Mouse (Mus musculus) forebrain, embryonic 13.5 days (tissue): Measurements from ENCODE around the gene Ctnna2. TPM values are rescaled to one million over a fixed set of nuclear protein-coding genes. Genes with fewer than 3 reads are reported as not detected.

Experiments used
- ATAC-seq: fragments of 200-750 bp; cut with Nextera tagmentation; 2 replicates; pipeline ENCODE4 v1.8.0; 2017
- H3K27ac ChIP-seq: fragments of 300-500 bp; sonication (generic); 2 replicates; pipeline ENCODE4 v1.5.1; 2015; ENCODE audit warnings: inconsistent platforms, mild to moderate bottlenecking, moderate library complexity
- H3K27me3 ChIP-seq: fragments of 300-500 bp; sonication (generic); 2 replicates; pipeline ENCODE4 v1.6.1; 2015; ENCODE audit warnings: mild to moderate bottlenecking, inconsistent platforms
- H3K36me3 ChIP-seq: fragments of 300-500 bp; sonication (generic); 2 replicates; pipeline ENCODE4 v1.6.1; 2015; ENCODE audit warnings: mild to moderate bottlenecking, inconsistent platforms; ENCODE audit not compliant: poor library complexity, severe bottlenecking
- H3K4me1 ChIP-seq: fragments of 300-500 bp; sonication (generic); 2 replicates; pipeline ENCODE4 v1.6.1; 2015; ENCODE audit warnings: inconsistent platforms
- H3K4me2 ChIP-seq: fragments of 300-500 bp; sonication (generic); 2 replicates; pipeline ENCODE4 v1.6.1; 2015; ENCODE audit warnings: inconsistent platforms, mild to moderate bottlenecking, moderate library complexity
- H3K4me3 ChIP-seq: fragments of 300-500 bp; sonication (generic); 2 replicates; pipeline ENCODE4 v1.5.1; 2015; ENCODE audit warnings: mild to moderate bottlenecking, inconsistent platforms
- H3K9ac ChIP-seq: fragments of 300-500 bp; sonication (generic); 2 replicates; pipeline ENCODE4 v1.6.1; 2015; ENCODE audit warnings: mild to moderate bottlenecking, inconsistent platforms
- H3K9me3 ChIP-seq: fragments of 300-500 bp; sonication (generic); replicated peaks from 2 replicates; pipeline ENCODE4 v1.6.1; 2016; ENCODE audit warnings: inconsistent platforms
- WGBS: fragments of 180-500 bp; shearing (Covaris S2); methylation state at CpG from one replicate; pipeline ENCODE4 v1.1.7; 2015; 5-methylcytosine and 5-hydroxymethylcytosine counted together
- polyA plus RNA-seq: library from polyadenylated mRNA; unstranded; fragments of >200 nt; fragmentation: Nextera tagmentation; extraction: Ambion mirVana; gene quantifications from 2 replicates; pipeline ENCODE4 v1.2.1, GENCODE M21; 2015

Gene Ctnna2
- polyA plus RNA-seq, 1 experiment from 2014 or later = 83.4 TPM

GRCm38 (mm10) chr6:77301305-77301704 lies 678.2 kb downstream of the Ctnna2 start:
- no peak for ATAC-seq
- Histone ChIP-seq H3K4me2 (no peak overlapping the region), H3K9me3 (no peaks in the 10 kb centered on the region), H3K4me3 (no peak overlapping the region), H3K9ac (no peak overlapping the region), H3K27me3 (no peaks in the 10 kb centered on the region), H3K27ac (no peak overlapping the region), H3K36me3 (no peaks in the 10 kb centered on the region), H3K4me1 (no peaks in the 10 kb centered on the region; the same call in 1 of the 2 replicates)
- 84% methylated on average over 1 of the region's 1 CpGs for WGBS

DNA sequence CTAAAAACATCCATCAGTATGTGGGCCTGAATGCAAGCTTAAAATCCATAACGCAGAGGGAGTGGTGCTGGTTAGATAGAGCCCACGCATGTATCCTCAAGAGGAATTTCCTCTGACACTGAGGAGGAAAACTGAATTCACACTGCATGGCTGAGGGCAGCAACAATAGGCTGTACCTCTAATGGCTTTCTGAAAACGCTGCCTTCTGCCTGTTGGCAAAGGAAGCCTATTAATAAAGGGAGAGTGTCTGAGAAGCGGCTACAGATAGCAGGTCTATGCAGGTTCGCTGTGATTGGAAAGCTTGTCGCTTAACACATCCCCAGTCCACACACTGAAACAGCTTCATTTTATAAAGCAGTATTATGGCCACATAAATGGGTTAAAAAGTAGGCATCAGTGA lies 688.1 kb downstream of the Ctnna2 start:
- Histone ChIP-seq H3K9ac (no peak overlapping the region), H3K27ac (no peak overlapping the region), H3K4me3 (no peak overlapping the region), H3K4me2 (no peak overlapping the region), H3K27me3 (no peaks in the 10 kb centered on the region), H3K9me3 (no peaks in the 10 kb centered on the region), H3K4me1 (0 out of 2 replicates have a peak, but pooled peaks cover 9% of the 10 kb centered on the region), H3K36me3 (no peaks in the 10 kb centered on the region)
- 62% methylated on average over 6 of the region's 6 CpGs for WGBS
- ATAC-seq = no peak

- Histone ChIP-seq H3K9me3 (no peaks in the 10 kb centered on the region), H3K27ac (no peak overlapping the region), H3K4me3 (no peak overlapping the region), H3K27me3 (no peaks in the 10 kb centered on the region), H3K4me2 (no peak overlapping the region), H3K36me3 (no peaks in the 10 kb centered on the region), H3K4me1 (0 out of 2 replicates have a peak, but pooled peaks cover 4% of the 10 kb centered on the region), H3K9ac (no peak overlapping the region)
- ATAC-seq = no peak
Measured at GRCm38 (mm10) chr6:77288402-77288801, 691.1 kb downstream of the Ctnna2 start.

GRCm38 (mm10) chr6:77286317-77286716 lies 693.2 kb downstream of the Ctnna2 start:
- no peaks in the 10 kb centered on the region for H3K9me3 ChIP-seq
- no peak overlapping the region for H3K4me2 ChIP-seq
- ATAC-seq = no peak
- no peaks in the 10 kb centered on the region for H3K27me3 ChIP-seq
- 96% methylated on average over 5 of the region's 5 CpGs for WGBS
- H3K36me3 ChIP-seq = no peaks in the 10 kb centered on the region
- 0 out of 2 replicates have a peak, but pooled peaks cover under 1% of the 10 kb centered on the region for H3K4me1 ChIP-seq
- no peak overlapping the region for H3K4me3 ChIP-seq
- H3K27ac ChIP-seq = no peak overlapping the region
- no peak overlapping the region for H3K9ac ChIP-seq

- no peaks in the 10 kb centered on the region for H3K4me1 ChIP-seq
- H3K9me3 ChIP-seq = no peaks in the 10 kb centered on the region
- ATAC-seq = peak; percentile 51; the same call in 1 of the 2 replicates
- WGBS = 73% methylated on average over 5 of the region's 5 CpGs
- no peak overlapping the region for H3K4me2 ChIP-seq
- no peak overlapping the region for H3K9ac ChIP-seq
- H3K27me3 ChIP-seq = no peaks in the 10 kb centered on the region
- H3K36me3 ChIP-seq = no peaks in the 10 kb centered on the region
- no peak overlapping the region for H3K27ac ChIP-seq
- no peak overlapping the region for H3K4me3 ChIP-seq
Measured at GRCm38 (mm10) chr6:77278794-77279193, 700.7 kb downstream of the Ctnna2 start.

DNA sequence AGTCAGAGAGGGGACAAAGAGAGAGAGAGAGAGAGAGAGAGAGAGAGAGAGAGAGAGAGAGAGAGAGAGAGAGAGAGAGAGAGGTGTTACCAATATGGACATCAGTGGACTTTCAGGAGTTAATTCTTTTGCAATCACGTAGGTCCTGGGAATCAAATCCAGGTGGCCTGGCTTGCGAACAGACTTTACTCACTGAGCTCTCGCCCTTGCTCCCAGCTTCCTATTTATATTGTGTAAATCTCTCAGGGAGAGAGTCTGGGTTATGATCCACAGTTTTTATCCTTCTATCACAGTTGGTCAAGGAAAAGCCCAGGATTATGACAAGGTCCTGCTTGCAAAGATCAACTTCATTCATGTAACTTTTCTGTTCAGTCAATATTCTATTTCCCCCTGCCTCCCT lies 714.3 kb downstream of the Ctnna2 start:
- H3K9ac ChIP-seq = no peak overlapping the region
- 74% methylated on average over 3 of the region's 3 CpGs for WGBS
- H3K4me3 ChIP-seq = no peak overlapping the region
- no peak overlapping the region for H3K4me2 ChIP-seq
- no peak overlapping the region for H3K27ac ChIP-seq
- H3K9me3 ChIP-seq = no peaks in the 10 kb centered on the region
- no peaks in the 10 kb centered on the region for H3K4me1 ChIP-seq
- no peak for ATAC-seq
- no peaks in the 10 kb centered on the region for H3K36me3 ChIP-seq
- no peaks in the 10 kb centered on the region for H3K27me3 ChIP-seq

DNA sequence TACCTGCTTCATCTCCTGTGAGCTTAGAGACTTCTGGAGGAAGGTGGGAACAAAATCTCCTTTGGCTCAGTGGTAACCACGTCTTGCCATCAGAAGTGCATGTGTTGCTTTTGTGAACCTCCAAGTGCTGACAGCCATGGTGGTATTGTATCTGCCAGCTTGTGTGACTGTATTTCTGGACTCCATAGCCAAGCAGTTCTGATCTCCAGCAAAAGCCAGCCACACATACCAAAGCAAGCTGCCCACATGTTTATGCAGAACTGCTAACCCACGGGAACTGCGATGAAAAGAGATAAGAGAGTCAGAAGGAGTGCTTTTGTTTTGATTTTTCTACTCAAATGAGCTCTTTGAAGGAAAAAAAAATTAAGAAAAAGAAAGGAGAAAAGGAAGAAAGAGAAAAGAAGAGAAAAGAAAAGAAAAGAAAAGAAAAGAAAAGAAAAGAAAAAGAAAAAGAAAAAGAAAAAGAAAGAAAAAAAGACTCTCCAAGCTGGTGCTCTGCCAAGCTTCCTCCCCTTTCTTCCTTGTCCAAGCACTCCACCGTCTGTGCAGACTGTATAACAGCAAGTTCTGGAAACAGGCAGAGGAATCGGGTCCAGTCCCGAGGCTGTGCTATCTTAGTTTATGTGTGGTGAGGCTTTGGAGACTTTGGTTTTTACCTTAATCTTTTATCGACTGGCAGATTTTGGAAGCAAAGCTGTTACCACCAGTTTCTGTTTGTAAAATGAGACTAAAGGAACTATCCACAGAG lies 722.0 kb downstream of the Ctnna2 start:
- peak; percentile 82 for ATAC-seq
- 32% methylated on average over 7 of the region's 7 CpGs for WGBS

DNA sequence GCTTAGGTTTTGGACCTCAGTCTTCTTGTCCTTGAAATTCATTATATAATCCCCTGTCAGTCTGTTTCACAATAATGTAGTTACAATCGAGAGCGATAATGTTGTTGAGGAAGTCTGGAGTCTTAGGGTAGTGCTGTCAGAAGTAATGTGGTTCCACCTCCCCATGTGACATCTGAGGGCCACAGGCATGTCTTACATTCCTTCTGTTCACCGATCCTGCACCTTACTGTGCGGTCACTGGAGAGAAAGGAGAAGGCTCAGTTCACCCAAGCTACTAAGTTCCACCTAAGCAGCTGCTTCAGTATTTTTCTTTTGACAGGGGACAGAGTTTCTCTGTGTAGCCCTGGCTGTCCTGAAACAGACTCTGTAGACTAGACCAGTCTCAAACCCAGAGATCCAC lies 723.2 kb downstream of the Ctnna2 start:
- 92% methylated on average over 4 of the region's 4 CpGs for WGBS
- H3K4me1 ChIP-seq = 0 out of 2 replicates have a peak, but pooled peaks cover 3% of the 10 kb centered on the region
- H3K27me3 ChIP-seq = no peaks in the 10 kb centered on the region
- H3K4me2 ChIP-seq = no peak overlapping the region
- H3K9me3 ChIP-seq = no peaks in the 10 kb centered on the region
- no peak for ATAC-seq
- H3K4me3 ChIP-seq = no peak overlapping the region
- H3K27ac ChIP-seq = no peak overlapping the region
- no peaks in the 10 kb centered on the region for H3K36me3 ChIP-seq
- no peak overlapping the region for H3K9ac ChIP-seq

More for the DNA sequence above, 722.0 kb downstream of the Ctnna2 start:
- no peak overlapping the region for H3K4me3 ChIP-seq
- no peak overlapping the region for H3K9ac ChIP-seq
- no peak overlapping the region for H3K4me2 ChIP-seq
- no peaks in the 10 kb centered on the region for H3K9me3 ChIP-seq
- H3K27me3 ChIP-seq = no peaks in the 10 kb centered on the region
- no peak overlapping the region; the same call in 1 of the 2 replicates for H3K27ac ChIP-seq
- H3K36me3 ChIP-seq = no peaks in the 10 kb centered on the region
- 0 out of 2 replicates have a peak, but pooled peaks cover 3% of the 10 kb centered on the region for H3K4me1 ChIP-seq

DNA sequence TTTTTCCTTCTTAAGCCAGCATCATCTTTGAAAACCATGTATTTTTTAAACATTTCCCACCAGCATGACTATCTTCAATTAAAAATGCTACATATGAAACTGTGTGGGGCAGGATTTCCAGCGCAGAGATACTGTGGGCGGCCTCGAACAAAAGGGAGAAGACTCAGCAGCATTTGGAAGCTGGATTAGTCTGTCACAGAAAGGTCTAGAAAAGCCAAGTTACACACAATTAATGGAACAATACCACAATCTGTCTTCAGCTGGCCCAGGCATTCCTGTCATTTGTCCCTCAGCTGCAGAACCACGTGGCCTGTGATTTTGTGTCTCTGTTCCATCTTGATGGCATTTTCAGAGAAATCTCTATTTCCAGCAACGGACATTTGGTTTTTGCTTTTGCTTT lies 726.0 kb downstream of the Ctnna2 start:
- no peak for ATAC-seq
- H3K4me2 ChIP-seq = no peak overlapping the region
- H3K36me3 ChIP-seq = no peaks in the 10 kb centered on the region
- no peak overlapping the region for H3K27ac ChIP-seq
- 78% methylated on average over 5 of the region's 5 CpGs for WGBS
- no peaks in the 10 kb centered on the region for H3K9me3 ChIP-seq
- no peaks in the 10 kb centered on the region for H3K27me3 ChIP-seq
- H3K4me1 ChIP-seq = peaks cover 8% of the 10 kb centered on the region
- H3K4me3 ChIP-seq = no peak overlapping the region
- no peak overlapping the region for H3K9ac ChIP-seq

GRCm38 (mm10) chr6:77243541-77244231 lies 735.8 kb downstream of the Ctnna2 start:
- H3K4me3 ChIP-seq = peak overlapping the region; percentile 47
- H3K9ac ChIP-seq = peak overlapping the region; percentile 75
- H3K36me3 ChIP-seq = no peaks in the 10 kb centered on the region
- H3K4me1 ChIP-seq = peaks cover 32% of the 10 kb centered on the region
- H3K4me2 ChIP-seq = peak overlapping the region; percentile 85
- ATAC-seq = peak; percentile 65
- H3K27me3 ChIP-seq = peaks cover 8% of the 10 kb centered on the region; the same call in 1 of the 2 replicates
- no peaks in the 10 kb centered on the region for H3K9me3 ChIP-seq
- under 1% methylated on average over 43 of the region's 43 CpGs for WGBS
- peak overlapping the region; percentile 89 for H3K27ac ChIP-seq

- H3K27me3 ChIP-seq = peaks cover 8% of the 10 kb centered on the region; the same call in 1 of the 2 replicates
- H3K9ac ChIP-seq = peak within 1 kb of the TSS; percentile 75
- peaks cover 26% of the 10 kb centered on the region for H3K4me1 ChIP-seq
- H3K4me3 ChIP-seq = peak within 1 kb of the TSS; percentile 47
- H3K27ac ChIP-seq = peak within 1 kb of the TSS; percentile 89
- H3K9me3 ChIP-seq = no peaks in the 10 kb centered on the region
- peak within 1 kb of the TSS; percentile 85 for H3K4me2 ChIP-seq
- under 1% methylated on average over 53 of the region's 53 CpGs for WGBS
- peak; percentile 89 for ATAC-seq
- H3K36me3 ChIP-seq = no peaks in the 10 kb centered on the region
Measured at GRCm38 (mm10) chr6:77242601-77243406, 736.7 kb downstream of the Ctnna2 start, which contains the start of gene Lrrtm1. Gene Lrrtm1, plus strand, starts transcription at chr6:77242689.
